Mouse (Mus musculus): ENCODE measurements around the gene Nprl2. TPM values are rescaled to one million over a fixed set of nuclear protein-coding genes. Genes with fewer than 3 reads are reported as not detected.

Nprl2 gene
- total and polyA plus RNA-seq, 3 experiments = 12.6 to 31.4 (median 16.3) TPM

DNA sequence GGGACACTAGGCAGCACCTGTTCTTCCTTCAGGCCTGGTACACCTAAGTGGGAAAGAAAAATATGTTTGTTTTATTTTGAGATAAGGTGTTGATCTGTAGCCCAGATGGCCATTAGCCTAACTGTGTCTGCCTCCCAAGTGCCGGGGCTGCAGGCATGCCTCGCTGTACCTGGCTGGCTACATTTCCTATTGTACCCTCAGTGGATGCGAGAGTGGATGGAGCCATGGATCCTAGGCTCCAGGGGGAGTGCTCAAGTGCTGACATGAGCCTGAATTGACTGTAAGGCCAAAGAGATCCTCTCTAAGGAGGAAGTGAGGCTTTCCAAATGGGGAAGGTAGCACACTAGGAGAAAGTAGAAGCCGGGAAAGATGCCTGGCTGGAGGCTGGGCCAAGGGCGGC, 5.9 kb downstream of the Nprl2 start:
- dilution Hi-C loops (cut with MboI; ENCODE audit: extremely low pct_ligation_motif_present, extremely low pct_unique_long_range_greater_than_20kb, low sequenced_read_pairs) (no loop called here), in situ Hi-C loops (cut with MboI; ENCODE audit: low pct_ligation_motif_present, low pct_unique_long_range_greater_than_20kb, low sequenced_read_pairs) (no loop called here)
- TF ChIP-seq POLR2AphosphoS2 (IDR thresholded peaks at IDR 0.05; ENCODE audit: low read depth, low read length) (no peak), CHD1 (IDR thresholded peaks at IDR 0.05; ENCODE audit: low read depth, low read length) (no peak), MAFK (IDR thresholded peaks at IDR 0.05; ENCODE audit: insufficient replicate concordance, low read length) (no peak), PAX5 (IDR thresholded peaks at IDR 0.05; ENCODE audit: low read length) (no peak), ETS1 (conservative IDR thresholded peaks at IDR 0.05; ENCODE audit: low read depth, low read length) (no peak), MYC (IDR thresholded peaks at IDR 0.05; ENCODE audit: low read depth, low read length) (no peak), MAZ (IDR thresholded peaks at IDR 0.05; ENCODE audit: low read depth, low read length) (no peak), NRF1 (IDR thresholded peaks at IDR 0.05; ENCODE audit: low read depth, low read length) (no peak), RCOR1 (conservative IDR thresholded peaks at IDR 0.05; ENCODE audit: low read depth, low read length) (no peak), UBTF (IDR thresholded peaks at IDR 0.05; ENCODE audit: low read depth, low read length) (no peak), KAT2A (IDR thresholded peaks at IDR 0.05; ENCODE audit: insufficient replicate concordance, low read length) (no peak), SIN3A (IDR thresholded peaks at IDR 0.05; ENCODE audit: low read length) (no peak), MXI1 (IDR thresholded peaks at IDR 0.05; ENCODE audit: low read depth, low read length) (no peak), IRF4 (IDR thresholded peaks at IDR 0.05; ENCODE audit: low read depth, low read length) (no peak), RAD21 (IDR thresholded peaks at IDR 0.05; ENCODE audit: low read depth, low read length) (no peak), ELF1 (IDR thresholded peaks at IDR 0.05; ENCODE audit: low read depth, low read length) (no peak), USF1 (IDR thresholded peaks at IDR 0.05; ENCODE audit: low read depth, low read length) (no peak)

DNA sequence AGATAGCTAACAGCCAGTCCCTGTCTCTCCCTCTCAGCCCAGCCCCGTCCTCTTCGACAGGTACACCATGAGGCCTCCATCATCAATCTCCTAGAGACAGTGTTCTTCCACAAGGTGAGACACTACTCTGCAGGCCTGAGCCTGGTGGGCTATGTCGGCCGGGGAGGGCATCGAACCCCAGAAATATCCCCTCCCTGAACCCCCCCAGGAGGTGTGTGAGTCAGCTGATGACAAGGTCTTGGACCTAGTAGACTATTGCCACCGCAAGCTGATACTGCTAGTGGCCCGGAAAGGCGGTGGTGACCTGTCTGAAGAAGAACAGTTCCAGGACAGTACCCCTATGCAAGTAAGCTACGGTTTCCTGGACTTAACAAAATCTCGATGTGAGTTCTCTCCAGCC, 6.8 kb downstream of the Nprl2 start:
- Histone ChIP-seq H3K4me2 (ENCODE audit: insufficient read depth, low read depth, poor library complexity, severe bottlenecking) (no peak overlapping the region), H3K79me2 (replicated peaks; ENCODE audit: control insufficient read depth, extremely low read depth, insufficient read depth, poor library complexity, severe bottlenecking) (no peaks in the 10 kb centered on the region; the same call in 1 of the 2 replicates), H3K27ac (ENCODE audit: insufficient read depth, low read depth) (no peak overlapping the region), H3K9ac (ENCODE audit: insufficient read depth, low read depth) (no peak overlapping the region), H3K9me3 (replicated peaks; ENCODE audit: low read length) (no peaks in the 10 kb centered on the region), H3K4me1 (ENCODE audit: control insufficient read depth in 1 of 2, insufficient read depth in 2 of 2) (peaks cover 5 to 49% of the 10 kb centered on the region in 2 experiments), H3K4me3 (replicated peaks in 1 of 3; ENCODE audit: low read depth in 2 of 3, low read length in 2 of 3, poor library complexity in 1 of 3) (no peak overlapping the region), H3K36me3 (replicated peaks in 1 of 2; ENCODE audit: control insufficient read depth in 1 of 2, insufficient read depth in 1 of 2, low read length in 1 of 2) (peaks cover 20 to 33% of the 10 kb centered on the region in 2 experiments), H3K27me3 (replicated peaks) (no peaks in the 10 kb centered on the region)
- dilution Hi-C loops (cut with MboI; ENCODE audit: extremely low pct_ligation_motif_present, extremely low pct_unique_long_range_greater_than_20kb, low sequenced_read_pairs) (no loop called here), in situ Hi-C loops (cut with MboI; ENCODE audit: low pct_ligation_motif_present, low pct_unique_long_range_greater_than_20kb, low sequenced_read_pairs) (no loop called here)
- no peak for DNase-seq (ENCODE audit: extremely low read depth)
- TF ChIP-seq ELF1 (IDR thresholded peaks at IDR 0.05; ENCODE audit: low read depth, low read length) = no peak
- no peak for TF ChIP-seq PAX5 (IDR thresholded peaks at IDR 0.05; ENCODE audit: low read length)
- no peak for TF ChIP-seq ZNF384 (IDR thresholded peaks at IDR 0.05; ENCODE audit: low read depth, low read length)
- TF ChIP-seq POLR2A (IDR thresholded peaks at IDR 0.05; ENCODE audit: low read depth, low read length) = no peak
- no peak for TF ChIP-seq CHD2 (IDR thresholded peaks at IDR 0.05; ENCODE audit: low read length)
- no peak for TF ChIP-seq HCFC1 (IDR thresholded peaks at IDR 0.05; ENCODE audit: low read depth, low read length)
- TF ChIP-seq MXI1 (IDR thresholded peaks at IDR 0.05; ENCODE audit: low read depth, low read length) = no peak
- TF ChIP-seq KAT2A (IDR thresholded peaks at IDR 0.05; ENCODE audit: insufficient replicate concordance, low read length) = no peak
- TF ChIP-seq BHLHE40 (IDR thresholded peaks at IDR 0.05; ENCODE audit: low read depth, low read length) = no peak
- TF ChIP-seq RAD21 (IDR thresholded peaks at IDR 0.05; ENCODE audit: low read depth, low read length) = no peak

More for the DNA sequence above, 5.9 kb downstream of the Nprl2 start:
- H3K4me3 ChIP-seq (replicated peaks in 1 of 3; ENCODE audit: low read depth in 2 of 3, low read length in 2 of 3, poor library complexity in 1 of 3) = no peak overlapping the region
- DNase-seq (ENCODE audit: extremely low read depth) = no peak
- H3K27me3 ChIP-seq (replicated peaks) = no peaks in the 10 kb centered on the region
- no peak overlapping the region for H3K4me2 ChIP-seq (ENCODE audit: insufficient read depth, low read depth, poor library complexity, severe bottlenecking)
- H3K9me3 ChIP-seq (replicated peaks; ENCODE audit: low read length) = no peaks in the 10 kb centered on the region
- H3K9ac ChIP-seq (ENCODE audit: insufficient read depth, low read depth) = no peak overlapping the region
- H3K79me2 ChIP-seq (replicated peaks; ENCODE audit: control insufficient read depth, extremely low read depth, insufficient read depth, poor library complexity, severe bottlenecking) = no peaks in the 10 kb centered on the region
- peaks cover 3 to 42% of the 10 kb centered on the region in 2 experiments for H3K4me1 ChIP-seq (ENCODE audit: control insufficient read depth in 1 of 2, insufficient read depth in 2 of 2)
- no peak overlapping the region for H3K27ac ChIP-seq (ENCODE audit: insufficient read depth, low read depth)
- H3K36me3 ChIP-seq (replicated peaks in 1 of 2; ENCODE audit: control insufficient read depth in 1 of 2, insufficient read depth in 1 of 2, low read length in 1 of 2) = peaks cover 23 to 38% of the 10 kb centered on the region in 2 experiments
